Mouse (Mus musculus): ENCODE results near the gene Camta1.

Camta1 gene

GRCm38 (mm10) chr4:151155587-151155986 lies 706.1 kb downstream of the Camta1 start:
- DNase-seq (ENCODE audit: low read depth, low spot score), result no peak

DNA sequence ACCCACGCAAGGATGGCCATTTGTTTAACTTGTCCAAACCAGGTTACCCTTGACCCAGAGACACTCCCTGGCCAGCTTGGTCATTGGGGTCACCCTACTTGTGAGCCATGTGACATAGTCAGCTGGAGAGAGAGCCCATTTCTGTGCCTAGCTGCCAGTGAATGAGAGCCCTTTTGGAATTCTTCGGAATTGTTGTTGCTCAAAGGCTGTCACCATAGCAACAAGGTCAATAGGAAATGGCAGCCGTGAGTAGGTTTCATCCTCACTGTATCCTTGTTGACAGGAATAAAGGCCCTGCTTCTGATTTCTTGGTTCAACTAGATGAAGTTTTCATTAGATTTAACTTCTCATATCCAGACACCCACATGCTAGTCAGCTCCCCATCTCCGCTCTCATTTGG lies 707.4 kb downstream of the Camta1 start:
- DNase-seq (ENCODE audit: low read depth, low spot score), result no peak

GRCm38 (mm10) chr4:151152010-151152409 lies 709.7 kb downstream of the Camta1 start:
- no peak for DNase-seq (ENCODE audit: low read depth, low spot score)

GRCm38 (mm10) chr4:151150842-151151241 lies 710.8 kb downstream of the Camta1 start:
- no peak for DNase-seq (ENCODE audit: low read depth, low spot score)

GRCm38 (mm10) chr4:151150115-151150514 lies 711.6 kb downstream of the Camta1 start:
- no peak for DNase-seq (ENCODE audit: low read depth, low spot score)

DNA sequence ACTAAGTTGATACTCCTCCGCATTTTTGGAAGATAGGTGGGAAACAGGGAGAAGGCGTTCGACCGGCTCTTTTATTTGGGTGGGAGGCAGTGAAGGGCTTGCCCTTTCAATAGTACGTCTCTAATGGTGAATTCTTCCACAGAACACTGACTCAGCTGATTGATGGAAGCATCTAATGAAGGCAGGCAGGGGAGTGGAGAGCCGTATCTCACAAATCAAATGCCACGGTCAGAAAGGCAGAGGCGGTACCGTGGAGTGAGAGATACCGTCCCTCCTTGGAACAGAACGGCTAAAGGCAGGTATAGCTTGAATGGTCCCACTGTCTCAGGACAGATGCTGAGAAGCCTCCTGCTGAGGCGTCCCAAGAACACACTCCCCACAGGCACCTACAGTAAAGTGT lies 714.1 kb downstream of the Camta1 start:
- no peak for DNase-seq (ENCODE audit: low read depth, low spot score)

- no peak for DNase-seq (ENCODE audit: low read depth, low spot score)
These were observed 717.6 kb downstream of the Camta1 start for GRCm38 (mm10) chr4:151144121-151144520.

- DNase-seq (ENCODE audit: low read depth, low spot score), result peak; percentile 66
These were observed 720.3 kb downstream of the Camta1 start for GRCm38 (mm10) chr4:151141196-151141880.

DNA sequence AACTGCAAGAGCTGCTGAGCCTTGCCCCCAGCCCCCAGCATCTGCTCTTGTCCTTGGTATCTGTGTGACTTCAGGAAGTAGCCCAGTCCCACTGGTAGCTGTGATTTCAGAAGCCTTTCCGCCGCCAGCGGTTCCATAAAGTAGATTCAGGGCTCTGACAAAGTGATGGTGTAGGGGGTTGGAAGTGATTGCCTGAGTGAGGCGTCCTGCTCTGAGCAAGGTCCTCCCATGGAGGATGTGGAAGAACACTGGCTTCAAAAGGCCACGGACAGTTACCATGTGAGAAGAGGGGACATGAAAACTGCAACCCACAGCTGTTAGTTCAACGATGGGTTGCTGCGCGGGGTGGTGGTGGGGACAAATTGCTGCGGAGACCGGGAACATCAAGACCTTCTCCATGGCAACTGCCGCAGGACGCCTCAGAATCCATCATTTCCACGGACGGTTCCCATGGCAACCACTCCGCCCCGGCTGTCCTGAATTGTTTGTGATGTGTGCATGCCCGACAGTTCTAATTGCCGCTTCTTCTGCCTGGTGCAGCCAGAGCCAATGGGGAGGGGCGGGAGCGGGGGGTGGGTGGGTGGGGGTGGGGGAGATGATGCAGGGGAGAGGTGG lies 721.2 kb downstream of the Camta1 start:
- no peak for DNase-seq (ENCODE audit: low read depth, low spot score)

- peak; percentile 61 for DNase-seq (ENCODE audit: low read depth, low spot score)
These were observed 722.4 kb downstream of the Camta1 start for GRCm38 (mm10) chr4:151139053-151139840.

- DNase-seq (ENCODE audit: low read depth, low spot score), result no peak
These were observed 723.1 kb downstream of the Camta1 start for GRCm38 (mm10) chr4:151138586-151138985.

DNA sequence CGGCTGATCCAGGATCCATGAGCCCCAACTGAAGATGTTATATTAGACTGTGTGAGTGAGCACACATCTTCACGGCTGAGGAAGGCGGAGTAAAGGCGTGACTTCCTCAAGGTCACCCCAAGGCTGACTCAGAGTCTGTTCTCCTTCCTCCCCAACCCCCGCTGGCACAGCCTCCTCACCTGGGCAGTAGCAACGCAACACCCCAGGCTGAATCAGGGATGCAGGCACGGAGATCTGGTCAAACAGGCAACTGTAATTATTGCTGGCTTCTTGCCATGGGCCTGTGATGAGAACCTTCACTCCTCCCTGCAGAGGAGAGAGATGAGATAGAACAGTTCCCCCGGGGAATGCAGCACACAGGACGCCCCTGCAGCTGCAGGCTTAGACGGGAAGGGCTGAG lies 723.5 kb downstream of the Camta1 start:
- DNase-seq (ENCODE audit: low read depth, low spot score), result no peak

DNA sequence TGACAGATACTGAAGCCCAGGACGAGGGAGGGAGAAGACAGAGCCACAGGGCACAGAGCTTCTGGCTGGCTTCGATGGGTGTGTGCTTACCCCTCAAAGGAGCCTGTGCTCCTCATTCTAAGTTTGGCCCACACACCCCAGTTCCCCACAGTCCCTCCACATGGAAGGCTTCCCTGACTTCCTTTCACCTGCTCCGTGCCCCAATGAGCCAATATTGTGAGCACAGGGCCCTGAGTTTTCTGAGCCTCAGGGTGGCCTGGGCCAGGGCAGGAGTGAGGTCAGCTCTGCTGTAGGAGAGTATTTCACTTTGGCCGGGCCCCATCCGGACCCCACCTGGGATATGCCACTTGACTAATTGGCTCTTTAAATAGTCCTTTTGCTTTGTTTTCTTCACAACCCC lies 724.0 kb downstream of the Camta1 start:
- DNase-seq (ENCODE audit: low read depth, low spot score), result no peak

GRCm38 (mm10) chr4:151135491-151135890 lies 726.2 kb downstream of the Camta1 start:
- no peak for DNase-seq (ENCODE audit: low read depth, low spot score)

DNA sequence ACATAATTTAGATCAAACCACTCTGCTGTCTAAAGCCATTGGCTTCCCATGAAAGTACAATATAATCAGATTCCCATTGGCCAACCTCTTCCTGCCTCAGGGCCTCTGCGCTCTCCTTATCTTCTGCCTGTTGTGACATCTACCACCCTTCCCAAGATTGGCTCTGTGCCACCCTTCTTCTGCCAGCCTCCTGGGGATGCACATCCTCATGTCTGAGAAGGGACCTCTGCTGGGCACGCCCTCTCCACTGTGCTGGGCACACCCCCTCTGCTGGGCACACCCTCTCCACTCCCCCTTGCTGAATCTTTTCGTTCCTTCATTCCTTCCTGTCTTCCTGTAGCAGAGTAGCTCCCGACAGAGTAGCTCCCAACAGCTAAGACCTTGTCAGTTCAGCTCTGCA lies 727.9 kb downstream of the Camta1 start:
- DNase-seq (ENCODE audit: low read depth, low spot score), result no peak

- DNase-seq (ENCODE audit: low read depth, low spot score), result no peak
These were observed 729.2 kb downstream of the Camta1 start for GRCm38 (mm10) chr4:151132493-151132892.

DNA sequence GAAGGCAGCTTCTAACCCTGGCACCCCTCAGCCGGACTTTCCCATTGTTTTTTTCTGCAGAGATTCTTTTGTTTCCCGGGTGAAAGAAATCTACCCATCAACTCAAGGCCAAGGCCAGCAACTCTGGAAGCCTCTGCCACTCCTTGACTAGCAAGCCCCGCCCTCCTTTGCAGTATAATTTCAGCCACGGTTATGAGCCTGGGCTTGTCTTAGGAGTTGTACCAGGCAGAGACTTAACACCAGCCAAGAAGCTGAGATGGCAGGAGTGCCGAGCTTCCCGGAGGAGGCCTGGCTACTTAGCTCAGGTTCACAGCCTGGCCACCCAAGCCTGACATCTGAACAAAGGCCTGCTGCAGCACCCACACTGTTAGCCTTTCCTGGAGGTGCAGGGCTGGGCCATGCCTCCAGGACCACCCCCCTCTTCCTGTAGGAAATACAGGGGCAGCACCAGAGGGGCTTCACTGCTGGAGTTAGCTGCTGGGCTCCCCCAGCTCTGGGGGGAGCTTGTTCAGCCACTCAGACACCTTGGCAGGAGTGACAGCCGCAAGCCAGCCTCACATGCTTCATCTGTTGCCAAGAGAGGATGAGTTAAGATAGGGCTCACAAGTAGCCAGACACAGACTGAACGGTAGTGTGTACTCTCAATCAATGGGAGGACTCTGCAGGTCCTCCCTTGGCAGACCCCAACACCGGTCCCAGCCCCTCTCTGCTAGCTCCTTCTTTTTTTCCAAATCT lies 730.8 kb downstream of the Camta1 start:
- DNase-seq (ENCODE audit: low read depth, low spot score), result no peak

GRCm38 (mm10) chr4:151129725-151130557 lies 731.7 kb downstream of the Camta1 start:
- no peak for DNase-seq (ENCODE audit: low read depth, low spot score)

DNA sequence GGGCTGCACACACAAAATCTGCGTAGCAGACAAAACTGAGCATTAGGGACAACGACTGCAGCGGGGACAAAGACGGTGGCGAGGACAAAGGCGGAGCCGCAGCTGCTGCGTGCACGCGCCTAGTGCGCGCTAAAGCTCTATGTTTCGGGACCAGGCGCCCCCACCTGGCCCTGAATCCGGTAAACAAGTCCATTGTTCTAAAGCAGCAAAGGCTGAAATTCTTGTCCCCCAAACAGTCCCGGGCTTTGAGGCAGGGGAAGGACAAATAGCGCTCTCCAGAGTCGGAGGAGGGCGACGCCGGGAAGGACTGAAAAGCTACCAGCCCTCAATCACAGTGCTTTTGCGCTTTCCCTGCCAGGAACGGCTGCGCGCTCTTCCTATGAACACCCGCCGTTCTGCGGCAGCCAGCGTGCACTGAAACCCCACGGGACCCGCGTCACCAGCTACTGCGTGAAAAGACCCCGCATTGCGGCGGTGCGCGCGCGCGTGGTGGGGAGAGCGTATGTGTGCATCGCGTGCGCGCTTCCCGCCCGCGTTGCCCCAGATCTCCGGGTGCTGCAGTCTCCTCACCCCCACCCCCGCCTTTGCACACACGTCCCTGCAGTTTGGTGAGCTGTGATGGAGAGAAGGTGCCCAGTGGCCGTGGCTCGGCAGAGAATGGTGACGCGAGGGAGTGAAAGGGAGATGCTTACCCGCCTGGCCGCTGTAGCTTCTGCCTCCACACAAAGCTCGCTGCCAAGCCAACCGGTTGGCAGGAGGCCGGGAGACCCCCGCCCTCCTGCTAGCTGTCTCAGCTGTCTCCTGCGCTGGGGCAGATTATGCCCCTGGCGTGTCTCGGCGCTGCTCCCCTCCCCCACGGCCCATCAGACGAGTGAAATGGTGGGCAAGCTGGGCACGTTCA lies 732.8 kb downstream of the Camta1 start:
- DNase-seq (ENCODE audit: low read depth, low spot score), result no peak
